Mouse (Mus musculus): ENCODE measurements around the gene Klrb1b.

The Klrb1b gene

DNA sequence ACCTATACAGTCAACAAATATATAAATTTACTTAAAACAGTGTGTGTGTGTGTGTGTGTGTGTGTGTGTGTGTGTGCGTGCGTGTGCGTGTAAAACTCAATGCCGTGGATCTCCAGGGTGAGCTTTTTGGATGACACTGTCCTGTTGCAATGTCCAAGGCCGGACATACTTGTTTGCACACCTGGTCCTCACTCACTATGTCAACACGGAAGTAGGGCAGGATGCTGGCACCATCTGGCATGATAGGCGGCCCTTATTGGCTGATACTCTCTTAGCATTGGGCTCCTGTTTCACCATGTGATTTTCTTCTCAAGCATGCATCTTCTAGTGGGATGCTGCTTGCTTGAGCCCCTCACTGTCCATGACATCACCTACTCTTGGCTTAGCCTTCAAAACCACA, 13.8 kb upstream of the Klrb1b start:
- peak; percentile 92 for DNase-seq

DNA sequence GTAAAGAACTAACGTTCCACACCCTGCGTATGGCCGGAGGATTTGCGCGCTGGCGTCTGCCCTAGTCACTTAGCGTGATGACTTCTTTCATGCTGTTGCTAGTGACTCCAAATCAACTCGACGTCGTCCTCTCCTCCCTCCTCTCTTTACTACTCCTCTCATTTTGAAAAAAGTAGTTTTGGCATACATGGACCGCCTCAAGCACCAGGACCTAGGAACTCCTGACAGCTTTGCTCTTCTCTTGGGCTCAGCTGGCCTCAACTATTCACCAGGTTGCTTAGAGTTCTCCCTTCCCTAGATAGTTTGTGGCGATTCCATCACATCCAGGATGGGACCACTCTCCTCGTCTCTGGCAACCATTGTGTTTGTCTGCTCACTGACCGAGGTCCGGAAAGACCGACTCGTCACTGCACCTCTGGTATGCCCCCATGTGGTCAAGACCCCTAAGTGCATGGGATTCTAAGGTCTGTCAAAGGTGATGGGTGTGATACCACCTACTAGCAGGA, 13.2 kb upstream of the Klrb1b start:
- peak; percentile 98 for DNase-seq

DNA sequence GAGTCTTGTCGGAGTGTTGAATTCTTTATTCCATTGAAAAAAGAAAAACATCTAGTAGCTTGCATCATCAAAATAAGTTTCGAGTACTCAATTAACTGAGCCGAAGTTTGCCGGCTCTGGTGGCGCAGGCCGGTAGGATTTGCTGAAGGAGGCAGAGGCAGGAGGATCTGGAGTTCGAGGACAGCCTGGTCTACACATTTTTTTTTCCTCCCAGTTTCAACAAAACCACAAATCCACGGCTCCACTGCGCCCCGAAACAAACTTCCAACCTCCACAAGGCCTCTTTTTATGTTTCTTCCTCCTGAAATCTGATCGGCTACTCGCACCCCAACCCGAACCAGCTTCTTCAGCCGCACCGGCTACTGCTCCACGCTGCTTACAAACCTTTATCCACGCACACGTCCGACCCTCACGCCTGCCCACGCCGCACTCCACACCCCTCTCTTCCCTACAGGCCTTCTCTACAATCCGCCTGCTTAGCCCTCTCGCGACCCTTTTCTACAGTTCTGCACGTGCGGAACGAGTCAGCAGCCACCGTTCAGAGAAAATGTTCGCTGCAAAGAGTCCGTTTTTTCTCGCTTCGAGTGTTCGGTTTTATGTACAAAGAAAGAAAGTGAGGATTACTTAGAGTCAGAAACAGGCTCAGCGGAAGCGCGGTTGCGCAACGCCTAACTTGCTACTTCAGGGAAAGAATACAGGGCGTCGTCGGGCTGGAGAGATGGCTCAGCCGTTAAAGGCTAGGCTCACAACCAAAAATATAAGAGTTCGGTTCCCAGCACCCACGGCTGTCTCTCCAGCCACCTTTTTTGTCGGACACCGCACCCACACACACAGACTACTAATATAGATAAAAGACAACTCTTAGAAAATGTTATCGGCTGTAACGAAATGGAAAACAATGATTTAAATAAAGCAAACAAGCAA, 12.5 kb upstream of the Klrb1b start:
- peak; percentile 98 for DNase-seq

DNA sequence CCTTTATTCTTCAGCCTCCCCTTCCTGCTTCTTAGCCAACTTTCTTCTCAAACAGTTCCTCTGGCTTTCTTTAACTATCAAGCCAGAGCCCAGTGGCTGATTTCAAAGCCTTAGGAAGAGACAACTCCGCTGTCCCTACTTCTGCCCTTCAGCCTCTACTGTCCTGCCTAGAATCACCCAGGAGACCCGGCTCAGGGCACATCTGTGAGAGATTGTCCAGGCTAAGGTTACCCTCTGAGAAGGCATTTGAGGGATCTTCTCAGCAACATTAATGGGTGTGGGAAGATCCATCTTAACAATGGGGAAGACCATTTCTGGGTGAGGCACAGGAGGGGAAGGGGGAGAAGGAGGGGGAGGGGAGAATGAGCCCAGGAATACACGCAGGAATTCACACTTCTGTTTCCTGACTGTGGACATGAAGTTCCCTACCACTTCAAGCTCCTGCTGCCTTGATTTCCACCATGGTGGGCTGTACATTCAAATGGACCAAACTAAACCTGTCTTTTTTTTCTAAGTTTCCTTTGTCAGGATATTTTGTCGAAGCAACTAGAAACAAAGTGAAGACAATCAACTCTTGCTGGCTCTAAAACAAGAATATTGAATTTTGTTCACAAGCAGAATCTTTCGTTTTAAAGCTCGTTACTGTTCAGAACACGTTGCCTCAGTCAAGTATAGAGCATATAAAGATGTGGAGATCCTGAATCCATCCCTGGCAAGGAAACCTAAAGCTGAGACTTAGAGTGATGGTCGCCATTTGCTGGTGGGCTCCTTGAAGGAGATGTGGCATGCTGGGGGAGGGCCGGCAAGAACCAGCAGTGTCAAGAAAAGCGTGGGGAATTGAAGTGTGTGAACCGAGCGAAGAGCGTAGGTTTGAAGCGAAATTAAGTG, 11.6 kb upstream of the Klrb1b start:
- DNase-seq: peak; percentile 88

- DNase-seq: peak; percentile 83
These were observed 10.8 kb upstream of the Klrb1b start for GRCm38 (mm10) chr6:128836955-128837334.

DNA sequence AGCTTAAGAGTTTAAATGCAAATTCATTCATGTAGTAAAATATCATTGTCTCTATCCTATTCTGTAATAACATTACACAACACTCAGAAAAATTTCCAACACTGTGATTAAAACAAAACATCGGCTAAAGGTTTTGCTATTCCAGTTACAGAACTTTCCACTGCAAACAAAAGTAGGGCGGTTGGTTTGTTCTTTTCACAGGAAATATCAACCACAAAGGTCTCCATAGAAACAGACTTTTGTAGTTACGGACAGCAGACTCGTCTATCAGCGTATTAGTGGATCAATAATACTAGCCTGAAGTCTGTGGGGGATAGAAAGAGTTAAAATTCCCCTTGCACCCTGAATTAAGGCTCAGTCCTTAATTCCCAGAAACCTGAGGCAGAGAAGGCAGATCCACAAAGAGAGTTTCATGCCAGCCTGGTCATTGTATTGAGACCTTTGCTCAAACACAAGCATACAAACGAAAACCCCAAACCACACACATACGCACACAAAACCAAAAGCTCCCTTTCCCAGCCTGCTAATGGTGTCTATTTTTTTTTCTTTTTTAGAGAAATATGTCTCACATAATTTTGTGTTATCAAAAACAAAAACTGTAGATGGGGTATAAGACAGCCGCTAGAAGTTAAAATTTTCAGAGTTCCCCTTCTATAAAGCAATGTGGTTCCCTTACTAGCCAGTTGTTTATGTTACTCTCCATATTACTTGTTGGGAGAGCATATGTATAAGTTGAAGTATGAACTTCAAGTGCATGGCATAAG, 10.2 kb upstream of the Klrb1b start:
- DNase-seq: peak; percentile 33

GRCm38 (mm10) chr6:128835571-128835970, 9.4 kb upstream of the Klrb1b start:
- peak; percentile 51 for DNase-seq

DNA sequence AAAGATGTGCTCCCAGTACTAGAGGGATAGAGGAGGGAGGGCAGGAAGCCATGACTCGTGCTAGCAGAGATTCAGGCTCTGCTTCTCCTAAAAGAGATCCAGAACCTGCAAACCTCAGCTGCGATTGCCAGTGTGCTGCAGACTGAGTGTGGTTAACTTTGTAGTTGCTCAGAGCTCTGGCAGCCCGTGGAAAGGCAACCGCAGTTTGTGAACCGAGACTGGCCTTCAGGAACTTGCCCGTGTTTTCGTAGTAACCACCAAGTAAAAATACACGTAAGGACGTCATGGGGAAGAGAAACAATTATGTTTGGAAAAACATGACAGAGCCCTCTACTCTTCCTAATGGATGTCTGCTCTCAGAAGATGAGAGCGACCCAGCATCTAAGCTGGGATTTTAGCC, 6.9 kb upstream of the Klrb1b start:
- peak; percentile 63 for DNase-seq

GRCm38 (mm10) chr6:128829837-128830236, 3.7 kb upstream of the Klrb1b start:
- DNase-seq: no peak

- DNase-seq: peak; percentile 80
These were observed 650 bp upstream of the Klrb1b start for GRCm38 (mm10) chr6:128826781-128827180.

GRCm38 (mm10) chr6:128818083-128818802, 7.9 kb downstream of the Klrb1b start:
- DNase-seq: peak; percentile 12

- peak; percentile 55 for DNase-seq
These were observed 17.6 kb downstream of the Klrb1b start for GRCm38 (mm10) chr6:128808532-128808931.

- peak; percentile 41 for DNase-seq
These were observed 19.1 kb downstream of the Klrb1b start for GRCm38 (mm10) chr6:128807021-128807420.

DNA sequence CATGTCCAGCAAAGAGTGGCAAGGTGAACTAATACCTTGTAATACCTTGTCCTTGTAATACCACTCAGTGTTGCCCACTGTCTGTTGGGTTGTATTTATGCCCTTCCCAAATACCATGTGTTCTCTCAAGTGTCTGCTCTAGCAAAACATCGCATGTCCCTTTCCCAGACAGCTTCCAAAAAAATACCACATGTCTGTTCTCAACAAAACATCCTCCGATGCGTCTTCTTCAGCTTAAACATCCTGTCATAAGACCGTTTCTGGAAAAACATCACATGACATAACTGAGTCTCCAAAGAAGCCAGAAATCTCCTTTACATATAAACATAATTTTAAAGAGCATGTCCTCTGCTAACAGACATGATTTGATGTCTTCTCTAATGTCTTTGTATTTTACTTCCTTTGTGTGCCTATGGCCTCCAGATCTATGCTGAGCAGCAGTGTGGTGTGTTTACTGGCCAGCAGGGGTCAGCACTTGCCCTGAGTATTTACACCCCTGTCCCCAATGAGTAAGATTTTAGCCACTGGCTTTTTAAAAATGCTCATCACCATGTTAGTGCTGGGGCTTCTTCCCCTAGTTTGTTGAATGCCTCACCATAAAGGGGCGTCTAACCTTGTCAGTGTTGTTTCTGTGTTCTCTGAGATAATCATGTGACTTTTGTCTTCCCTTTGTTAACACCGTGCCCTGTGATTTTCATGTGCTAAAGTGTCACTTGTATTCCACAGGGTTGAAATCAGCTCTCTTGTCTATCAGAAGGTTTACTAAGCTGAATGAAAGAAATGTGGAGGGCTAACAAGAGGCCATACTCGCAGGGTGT, 21.1 kb downstream of the Klrb1b start:
- DNase-seq: peak; percentile 95

- peak; percentile 100 for DNase-seq
These were observed 22.9 kb downstream of the Klrb1b start for GRCm38 (mm10) chr6:128802999-128803857.

DNA sequence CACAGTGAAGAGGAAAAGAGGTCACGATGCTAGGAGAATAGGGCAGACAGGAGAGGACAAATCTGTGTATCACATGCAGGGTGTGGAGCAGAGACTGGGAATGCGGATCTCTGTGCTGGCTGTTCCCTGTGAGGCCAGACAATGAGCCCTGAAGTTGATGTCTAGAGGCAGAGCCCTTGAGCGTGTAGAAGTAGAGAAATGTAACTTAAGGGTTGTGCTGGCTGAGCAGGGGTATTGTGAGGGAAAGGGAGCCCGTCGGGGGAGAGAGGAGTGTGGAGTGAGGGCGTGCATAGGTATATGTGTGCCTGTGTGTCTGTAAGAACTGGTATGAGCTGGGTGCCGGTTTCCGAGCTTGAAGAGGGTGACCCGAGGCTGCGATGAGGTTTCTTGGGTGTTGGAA, 23.6 kb downstream of the Klrb1b start:
- DNase-seq: no peak

DNA sequence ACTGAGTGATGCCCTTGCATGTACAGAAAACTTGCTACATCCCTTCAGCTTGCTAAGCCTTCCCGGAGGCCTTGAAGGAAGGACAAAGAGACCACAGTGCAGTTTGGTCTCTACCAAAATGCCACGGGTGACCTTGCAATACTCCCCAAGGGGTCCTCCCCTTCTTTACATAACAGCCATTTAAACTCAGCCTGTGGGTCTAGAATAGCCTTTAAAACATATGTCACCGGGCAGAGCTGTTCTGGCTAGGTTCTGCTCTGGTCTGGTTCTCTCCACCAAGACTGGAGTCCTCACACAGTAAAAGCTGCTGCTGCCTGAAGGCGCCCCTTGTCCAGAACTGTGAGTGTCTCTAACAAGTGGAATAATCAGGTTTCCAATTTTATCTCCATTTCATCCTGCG, 25.4 kb downstream of the Klrb1b start:
- DNase-seq: peak; percentile 59

DNA sequence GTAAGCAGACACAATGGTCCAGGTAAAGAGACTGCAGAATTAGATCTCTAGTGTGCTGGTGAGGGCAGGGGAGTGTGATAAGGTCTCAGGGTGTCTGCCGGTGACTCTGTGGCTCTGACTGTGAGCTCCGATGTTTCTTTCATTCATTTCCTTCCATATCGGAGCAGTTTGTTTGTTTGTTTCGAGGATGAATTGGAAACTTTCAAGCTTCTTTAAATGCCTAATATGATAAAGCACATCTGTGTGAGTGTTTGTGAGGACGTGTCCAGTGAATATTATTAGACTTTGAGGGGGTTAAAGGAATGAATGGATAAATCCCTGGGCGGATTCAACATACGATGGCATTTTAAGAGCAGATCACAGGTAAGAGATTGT, 26.2 kb downstream of the Klrb1b start:
- DNase-seq: no peak

- peak; percentile 98 for DNase-seq
These were observed 26.8 kb downstream of the Klrb1b start for GRCm38 (mm10) chr6:128799144-128799895.

All from heart, adult 11 months (tissue).